Mouse (Mus musculus) testis, adult 2 months (tissue): ENCODE measurements around the gene Fndc7. TPM values are rescaled to one million over a fixed set of nuclear protein-coding genes. Genes with fewer than 3 reads are reported as not detected.

Source experiments
- H3K27ac ChIP-seq: fragments of 200-500 bp; 2 replicates; pipeline ENCODE4 v1.5.1; 2012; ENCODE audit warnings: low read depth, low read length; ENCODE audit not compliant: control insufficient read depth, insufficient read depth
- H3K27me3 ChIP-seq: fragments of 200-500 bp; 2 replicates; pipeline ENCODE4 v1.6.1; 2012; ENCODE audit warnings: mild to moderate bottlenecking, low read length, moderate library complexity; ENCODE audit not compliant: control insufficient read depth, insufficient read depth
- H3K36me3 ChIP-seq: fragments of 200-500 bp; 2 replicates; pipeline ENCODE4 v1.6.1; 2012; ENCODE audit warnings: mild to moderate bottlenecking, low read length; ENCODE audit not compliant: control insufficient read depth, insufficient read depth
- H3K4me1 ChIP-seq: fragments of 200-500 bp; 2 replicates; pipeline ENCODE4 v1.6.1; 2012; ENCODE audit warnings: low read length; ENCODE audit not compliant: control insufficient read depth, insufficient read depth
- H3K4me3 ChIP-seq: fragments of 200-500 bp; 2 replicates; pipeline ENCODE4 v1.5.1; 2012; ENCODE audit warnings: low read depth, mild to moderate bottlenecking, low read length, moderate library complexity, mixed read lengths; ENCODE audit not compliant: control insufficient read depth
- CTCF ChIP-seq: fragments of 200-500 bp; IDR thresholded peaks from 2 replicates; pipeline ENCODE4 v1.5.1; 2012; ENCODE audit warnings: low read depth, mild to moderate bottlenecking, inconsistent platforms, low read length, moderate library complexity; ENCODE audit not compliant: control insufficient read depth, insufficient read depth, insufficient replicate concordance
- POLR2A ChIP-seq: fragments of 200-500 bp; IDR thresholded peaks from 2 replicates; pipeline ENCODE4 v1.6.1; 2012; ENCODE audit warnings: low read depth, mild to moderate bottlenecking, inconsistent platforms, low read length, moderate library complexity; ENCODE audit not compliant: control insufficient read depth
- polyA plus RNA-seq: library from polyadenylated mRNA; depleted of rRNA; stranded (reverse); fragments of >200 nt; gene quantifications from 2 replicates; pipeline ENCODE4 v1.2.3, GENCODE M21; 2012

The Fndc7 gene
- polyA plus RNA-seq, 1 experiment = 0.53 TPM

- TF ChIP-seq POLR2A = no peak
- no peaks in the 10 kb centered on the region for H3K36me3 ChIP-seq
Measured at GRCm38 (mm10) chr3:108851996-108852697, 37.7 kb downstream of the Fndc7 start.

GRCm38 (mm10) chr3:108851554-108851953 is 38.3 kb downstream of the Fndc7 start:
- H3K27ac ChIP-seq = no peak overlapping the region
- H3K4me1 ChIP-seq = peaks cover 12% of the 10 kb centered on the region

More at GRCm38 (mm10) chr3:108851996-108852697, 37.7 kb downstream of the Fndc7 start:
- Histone ChIP-seq H3K4me3 (no peak overlapping the region), H3K27ac (no peak overlapping the region), H3K27me3 (no peaks in the 10 kb centered on the region), H3K4me1 (peaks cover 14% of the 10 kb centered on the region)

GRCm38 (mm10) chr3:108851075-108851474 is 38.7 kb downstream of the Fndc7 start:
- Histone ChIP-seq H3K36me3 (no peaks in the 10 kb centered on the region), H3K4me1 (peaks cover 12% of the 10 kb centered on the region), H3K4me3 (no peak overlapping the region), H3K27me3 (no peaks in the 10 kb centered on the region), H3K27ac (no peak overlapping the region)
- no peak for TF ChIP-seq CTCF
- no peak for TF ChIP-seq POLR2A

More at GRCm38 (mm10) chr3:108851554-108851953, 38.3 kb downstream of the Fndc7 start:
- TF ChIP-seq POLR2A (no peak), CTCF (no peak)
- H3K36me3 ChIP-seq = no peaks in the 10 kb centered on the region
- no peaks in the 10 kb centered on the region for H3K27me3 ChIP-seq
- no peak overlapping the region for H3K4me3 ChIP-seq

GRCm38 (mm10) chr3:108850506-108850905 is 39.3 kb downstream of the Fndc7 start:
- Histone ChIP-seq H3K4me1 (peaks cover 9% of the 10 kb centered on the region), H3K27ac (no peak overlapping the region), H3K36me3 (no peaks in the 10 kb centered on the region), H3K4me3 (no peak overlapping the region), H3K27me3 (no peaks in the 10 kb centered on the region)
- no peak for TF ChIP-seq CTCF
- no peak for TF ChIP-seq POLR2A

GRCm38 (mm10) chr3:108846616-108847015 is 43.2 kb downstream of the Fndc7 start:
- no peak for TF ChIP-seq POLR2A
- TF ChIP-seq CTCF = no peak
- Histone ChIP-seq H3K36me3 (no peaks in the 10 kb centered on the region), H3K4me3 (no peak overlapping the region), H3K27ac (peak overlapping the region; percentile 18; the same call in 1 of the 2 replicates), H3K4me1 (peaks cover 2% of the 10 kb centered on the region; the same call in 1 of the 2 replicates), H3K27me3 (no peaks in the 10 kb centered on the region)

- TF ChIP-seq CTCF (no peak), POLR2A (no peak)
- Histone ChIP-seq H3K4me1 (peaks cover 5% of the 10 kb centered on the region), H3K27ac (peak overlapping the region; percentile 34), H3K27me3 (no peaks in the 10 kb centered on the region), H3K36me3 (no peaks in the 10 kb centered on the region), H3K4me3 (no peak overlapping the region)
Measured at GRCm38 (mm10) chr3:108844521-108844920, 45.3 kb downstream of the Fndc7 start.

GRCm38 (mm10) chr3:108844026-108844425 is 45.8 kb downstream of the Fndc7 start:
- Histone ChIP-seq H3K4me3 (no peak overlapping the region), H3K4me1 (peaks cover 5% of the 10 kb centered on the region), H3K27ac (no peak overlapping the region), H3K36me3 (no peaks in the 10 kb centered on the region), H3K27me3 (no peaks in the 10 kb centered on the region)
- no peak for TF ChIP-seq CTCF
- no peak for TF ChIP-seq POLR2A
